Mouse (Mus musculus) brain, embryonic 14.5 days (tissue): Measurements from ENCODE around the gene Srsf9.

Experiments
- CTCF ChIP-seq: fragments of 200-500 bp; IDR thresholded peaks from 2 replicates; pipeline ENCODE4 v1.5.1; 2012; ENCODE audit warnings: inconsistent platforms, mild to moderate bottlenecking, moderate library complexity, borderline replicate concordance; ENCODE audit not compliant: insufficient read depth, insufficient read length; ENCODE audit errors: extremely low read depth
- POLR2A ChIP-seq: fragments of 200-500 bp; IDR thresholded peaks from 2 replicates; pipeline ENCODE4 v1.6.1; 2012; ENCODE audit warnings: mild to moderate bottlenecking, inconsistent platforms, borderline replicate concordance; ENCODE audit not compliant: poor library complexity, insufficient read depth, insufficient read length, severe bottlenecking; ENCODE audit errors: extremely low read depth

DNA sequence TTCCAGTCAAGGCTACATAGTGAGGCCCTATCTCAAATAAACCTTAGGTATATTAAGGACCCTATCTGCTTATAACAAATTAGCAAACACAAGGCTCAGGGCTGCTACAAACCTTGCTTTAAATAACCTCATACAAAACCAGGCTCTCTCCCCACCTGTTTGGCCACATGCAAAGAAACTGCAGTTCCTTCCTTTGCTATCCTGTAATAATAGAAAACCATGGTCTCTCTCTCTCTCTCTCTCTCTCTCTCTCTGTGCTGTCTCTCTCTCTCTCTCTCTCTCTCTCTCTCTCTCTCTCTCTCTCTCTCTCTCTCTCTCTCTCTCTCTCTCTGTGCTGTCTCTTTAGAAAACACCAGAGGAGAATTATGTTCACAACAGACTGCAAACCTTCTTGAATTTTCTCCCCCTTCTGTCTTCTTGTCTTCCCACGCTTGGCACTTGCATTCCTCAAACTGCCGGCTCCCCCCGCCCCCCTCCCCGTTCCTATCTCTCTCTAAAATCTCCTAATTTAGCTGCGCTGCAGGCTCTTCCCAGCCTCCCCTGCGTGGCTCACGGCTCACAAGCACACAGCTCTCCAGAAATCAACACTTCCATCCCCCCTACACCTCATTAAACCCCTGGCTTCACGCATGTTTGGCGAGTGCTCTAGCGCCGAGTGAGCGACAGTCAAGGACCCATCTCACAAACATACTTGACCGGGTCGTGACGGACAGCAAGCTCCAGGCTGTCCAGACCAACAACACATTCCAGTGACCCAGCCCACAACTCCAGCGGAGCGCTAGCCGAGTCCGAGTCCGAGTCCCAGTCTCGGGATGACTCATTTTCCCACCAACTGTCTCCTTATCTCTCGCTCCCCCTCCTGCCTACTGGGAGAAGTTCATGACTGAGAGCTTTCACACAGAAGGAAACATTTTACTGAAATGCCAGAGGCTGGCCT, 7.7 kb upstream of the Srsf9 start:
- TF ChIP-seq CTCF (peak; percentile 50; the same call in 1 of the 2 replicates), POLR2A (no peak)
